Mouse (Mus musculus): ENCODE measurements around the gene Wif1. TPM values are rescaled to one million over a fixed set of nuclear protein-coding genes. Genes with fewer than 3 reads are reported as not detected.

Gene Wif1
- not detected for polyA plus RNA-seq (2014; fragmentation: Illumina TruSeq; extraction: RNeasy Lipid Tissue Mini Kit (QIAGEN cat#74804); ENCODE audit: low read depth, low replicate concordance)

DNA sequence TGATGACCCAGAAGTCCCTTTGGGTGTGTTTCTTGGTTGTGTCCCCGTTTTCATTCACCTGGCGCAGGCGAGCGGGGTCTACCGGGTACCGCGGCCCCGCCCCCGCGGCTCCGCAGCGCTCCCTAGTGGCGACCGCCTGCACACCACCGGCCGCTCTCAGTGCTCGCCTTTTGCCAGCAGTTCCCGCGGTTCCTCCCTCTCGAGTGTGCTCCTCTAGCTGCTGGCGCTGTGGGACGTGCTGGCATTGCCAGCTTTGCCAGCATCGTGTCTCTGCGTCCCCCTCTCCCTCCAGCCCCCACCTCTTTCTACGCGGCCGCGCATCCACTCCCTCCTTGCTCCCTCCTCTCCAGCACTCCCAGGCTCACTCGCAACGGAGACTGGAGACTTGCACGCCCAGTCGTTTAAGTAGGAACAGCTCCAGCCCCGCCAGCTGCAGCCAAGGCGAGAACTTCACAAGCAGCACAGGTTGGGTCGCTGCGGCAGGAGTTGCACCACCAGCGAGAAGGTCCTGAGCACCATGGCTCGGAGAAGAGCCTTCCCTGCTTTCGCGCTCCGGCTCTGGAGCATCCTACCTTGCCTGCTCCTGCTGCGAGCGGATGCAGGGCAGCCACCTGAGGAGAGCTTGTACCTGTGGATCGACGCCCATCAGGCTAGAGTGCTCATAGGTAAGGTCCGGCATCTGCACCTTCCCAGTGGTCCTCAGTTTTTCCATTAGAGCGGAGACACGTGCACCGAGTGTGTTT is at the start of gene Wif1:
Gene Wif1, plus strand, starts transcription at position 135 of the 743 bp plus-strand sequence.

Other genes with a start within 250 kb of the Wif1 start
- 43.8 TPM for gene Msrb3, start 134.9 kb upstream of the Wif1 start, polyA plus RNA-seq (2014; fragmentation: Illumina TruSeq; extraction: RNeasy Lipid Tissue Mini Kit (QIAGEN cat#74804); ENCODE audit: low read depth, low replicate concordance)
- 8.9 TPM for gene Lemd3, start 54.6 kb upstream of the Wif1 start, polyA plus RNA-seq (2014; fragmentation: Illumina TruSeq; extraction: RNeasy Lipid Tissue Mini Kit (QIAGEN cat#74804); ENCODE audit: low read depth, low replicate concordance)

Data from adipose tissue, adult 10 weeks (tissue).